8 mouse cellular contexts compared by ENCODE assay signal in the genomic region with DNA sequence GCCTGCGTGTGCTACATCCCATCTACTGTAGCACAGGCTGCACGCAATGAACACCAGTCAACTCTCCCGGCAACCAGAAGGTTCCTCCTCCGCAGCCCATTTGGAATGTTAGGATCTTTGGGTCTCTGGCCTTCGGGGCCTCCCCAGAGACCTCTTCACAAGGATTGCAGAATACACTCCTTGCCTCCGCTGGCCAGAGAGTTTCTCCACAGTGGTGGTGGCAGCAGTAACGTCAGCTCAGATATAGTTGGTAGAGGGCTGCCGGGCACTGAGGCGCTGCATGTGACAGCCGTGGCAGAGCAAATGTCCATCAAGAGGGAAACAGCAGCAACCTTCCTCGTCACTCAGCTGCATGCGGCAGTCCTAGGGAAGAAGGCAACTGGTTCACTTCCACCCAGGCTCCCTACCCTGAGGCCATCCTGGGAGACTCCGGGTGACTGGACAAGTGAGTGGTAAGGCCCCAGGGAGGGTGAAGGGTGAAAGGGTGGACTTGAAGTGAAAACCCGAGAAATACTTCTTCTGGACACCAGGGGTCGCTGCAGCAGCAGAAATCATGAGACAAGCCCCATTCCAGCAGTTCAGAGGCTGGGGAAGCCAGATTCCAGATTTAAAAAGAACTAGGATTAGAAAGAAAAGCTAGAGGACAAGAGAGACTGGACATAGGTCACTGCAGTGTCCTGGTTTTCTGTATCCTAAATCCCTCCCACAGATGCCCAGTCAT. TPM values are rescaled to one million over a fixed set of nuclear protein-coding genes. Genes with fewer than 3 reads are reported as not detected.
DNase-seq lines count a peak whose midpoint lies in the region; ATAC-seq and TF ChIP-seq lines count a peak whose summit lies in the region.

No protein-coding gene starts in this region.

- no peaks in the 10 kb centered on the region for H3K27me3 ChIP-seq in limb, embryonic 15.5 days
- H3K27me3 ChIP-seq in neural tube, embryonic 13.5 days, result peaks cover 5% of the 10 kb centered on the region
- no peaks in the 10 kb centered on the region for H3K27me3 ChIP-seq in thymus, adult 2 months (ENCODE audit: control insufficient read depth, insufficient read depth, low read length)

- no peak for TF ChIP-seq POLR2A in thymus, adult 2 months (IDR thresholded peaks at IDR 0.05; ENCODE audit: control insufficient read depth, extremely low read depth, insufficient read depth, low read length, poor library complexity)

- TF ChIP-seq CTCF in thymus, adult 2 months (IDR thresholded peaks at IDR 0.05; ENCODE audit: borderline replicate concordance, control insufficient read depth, extremely low read depth, insufficient read depth, low read length, poor library complexity), result peak; percentile 58; the same call in 1 of the 2 replicates

- no peak overlapping the region for H3K4me2 ChIP-seq in limb, embryonic 15.5 days
- no peak overlapping the region for H3K4me2 ChIP-seq in neural tube, embryonic 13.5 days

- H3K4me1 ChIP-seq in limb, embryonic 15.5 days, result peaks cover 27% of the 10 kb centered on the region
- peaks cover 35% of the 10 kb centered on the region for H3K4me1 ChIP-seq in neural tube, embryonic 13.5 days (replicated peaks)
- H3K4me1 ChIP-seq in thymus, adult 2 months (replicated peaks; ENCODE audit: control insufficient read depth, insufficient read depth, low read length), result no peaks in the 10 kb centered on the region

- peaks cover 56% of the 10 kb centered on the region for H3K36me3 ChIP-seq in limb, embryonic 15.5 days
- peaks cover 17% of the 10 kb centered on the region for H3K36me3 ChIP-seq in neural tube, embryonic 13.5 days
- H3K36me3 ChIP-seq in thymus, adult 2 months (ENCODE audit: control insufficient read depth, insufficient read depth, low read length), result no peaks in the 10 kb centered on the region

- 77% methylated on average over 15 of the region's 15 CpGs for WGBS in limb, embryonic 15.5 days
- WGBS in neural tube, embryonic 13.5 days, result 74% methylated on average over 15 of the region's 15 CpGs
- WGBS in thymus, adult 2 months, result 74% methylated on average over 15 of the region's 15 CpGs

- peak; percentile 82 for DNase-seq in 416B (ENCODE audit: low read depth)
- DNase-seq in Muller cell, postnatal 12 days (ENCODE audit: inconsistent ontology term), result peak; percentile 73
- peak; percentile 83 to 86 for DNase-seq in cerebellum, postnatal 10 days
- DNase-seq in gastrocnemius, adult 8-10 months (ENCODE audit: low spot score in 2 of 2), result peak; percentile 44 to 58
- DNase-seq in kidney, adult 8-10 months, result peak; percentile 67 to 83
- peak; percentile 68 for DNase-seq in thymus, adult 2 months

- 0 out of 2 replicates have a peak overlapping the region, but pooled peaks have one; percentile 1 for H3K27ac ChIP-seq in limb, embryonic 15.5 days
- H3K27ac ChIP-seq in neural tube, embryonic 13.5 days (replicated peaks), result no peak overlapping the region
- no peak overlapping the region for H3K27ac ChIP-seq in thymus, adult 2 months (ENCODE audit: control insufficient read depth, insufficient read depth, low read length)

- no peak overlapping the region for H3K4me3 ChIP-seq in limb, embryonic 15.5 days
- H3K4me3 ChIP-seq in neural tube, embryonic 13.5 days, result no peak overlapping the region
- no peak overlapping the region for H3K4me3 ChIP-seq in thymus, adult 2 months (ENCODE audit: control insufficient read depth, insufficient read depth, low read length)

- no peaks in the 10 kb centered on the region for H3K9me3 ChIP-seq in limb, embryonic 15.5 days
- H3K9me3 ChIP-seq in neural tube, embryonic 13.5 days, result no peaks in the 10 kb centered on the region

- no peak overlapping the region for H3K9ac ChIP-seq in limb, embryonic 15.5 days
- H3K9ac ChIP-seq in neural tube, embryonic 13.5 days, result no peak overlapping the region

- ATAC-seq in limb, embryonic 15.5 days (ENCODE audit: insufficient number of reproducible peaks, low FRiP score, low TSS enrichment, low read depth), result no peak
- ATAC-seq in neural tube, embryonic 13.5 days (ENCODE audit: low read depth), result 0 out of 2 replicates have a peak, but pooled peaks have one; percentile 20

RNA-seq across cellular contexts. Expression of gene Ajuba, which starts 8.5 kb away (rescaled TPM):
- 1 to 10 TPM in 2 of 4 experiments, under 1 TPM in 2; 0.87 to 1.8 (median 1.3) TPM for total RNA-seq in gastrocnemius, adult 8-10 months (2022)
- 50.7 and 52.7 TPM in 2 replicates for polyA plus RNA-seq in limb, embryonic 15.5 days (2015; fragmentation: Nextera tagmentation; extraction: Ambion mirVana)
- polyA plus RNA-seq in neural tube, embryonic 13.5 days (2015; fragmentation: Nextera tagmentation; extraction: Ambion mirVana), result 11.3 and 15.5 TPM in 2 replicates
- polyA plus RNA-seq in thymus, adult 2 months (2012; rRNA removed), result 13.9 and 17.6 TPM in 2 replicates

RNA-seq across cellular contexts. Expression of gene Haus4, which starts 14.4 kb away (rescaled TPM):
- 1 to 10 TPM; 1.6 to 3.5 (median 3.1) TPM for total RNA-seq in gastrocnemius, adult 8-10 months (2022)
- 52.6 and 53.0 TPM in 2 replicates for polyA plus RNA-seq in limb, embryonic 15.5 days (2015; fragmentation: Nextera tagmentation; extraction: Ambion mirVana)
- polyA plus RNA-seq in neural tube, embryonic 13.5 days (2015; fragmentation: Nextera tagmentation; extraction: Ambion mirVana), result 26.3 and 28.6 TPM in 2 replicates
- polyA plus RNA-seq in thymus, adult 2 months (2012; rRNA removed), result 47.2 and 61.5 TPM in 2 replicates

RNA-seq across cellular contexts. Expression of gene 4931414P19Rik, which starts 36.9 kb away (rescaled TPM):
- 1 to 10 TPM; 2.0 to 2.8 (median 2.6) TPM for total RNA-seq in gastrocnemius, adult 8-10 months (2022)
- 5.8 and 6.1 TPM in 2 replicates for polyA plus RNA-seq in limb, embryonic 15.5 days (2015; fragmentation: Nextera tagmentation; extraction: Ambion mirVana)
- 7.6 and 8.3 TPM in 2 replicates for polyA plus RNA-seq in neural tube, embryonic 13.5 days (2015; fragmentation: Nextera tagmentation; extraction: Ambion mirVana)
- polyA plus RNA-seq in thymus, adult 2 months (2012; rRNA removed), result 8.7 and 9.8 TPM in 2 replicates

RNA-seq across cellular contexts. Expression of gene Psmb5, which starts 49.0 kb away (rescaled TPM):
- total RNA-seq in gastrocnemius, adult 8-10 months (2022), result 100 to 1,000 TPM; 183 to 192 (median 187) TPM
- polyA plus RNA-seq in limb, embryonic 15.5 days (2015; fragmentation: Nextera tagmentation; extraction: Ambion mirVana), result 343 and 373 TPM in 2 replicates
- 466 and 501 TPM in 2 replicates for polyA plus RNA-seq in neural tube, embryonic 13.5 days (2015; fragmentation: Nextera tagmentation; extraction: Ambion mirVana)
- polyA plus RNA-seq in thymus, adult 2 months (2012; rRNA removed), result 239 and 266 TPM in 2 replicates

RNA-seq across cellular contexts. Expression of gene Prmt5, which starts 51.5 kb away (rescaled TPM):
- total RNA-seq in gastrocnemius, adult 8-10 months (2022), result 10 to 100 TPM; 31.0 to 35.9 (median 32.5) TPM
- 68.6 and 71.4 TPM in 2 replicates for polyA plus RNA-seq in limb, embryonic 15.5 days (2015; fragmentation: Nextera tagmentation; extraction: Ambion mirVana)
- 91.6 and 95.0 TPM in 2 replicates for polyA plus RNA-seq in neural tube, embryonic 13.5 days (2015; fragmentation: Nextera tagmentation; extraction: Ambion mirVana)
- polyA plus RNA-seq in thymus, adult 2 months (2012; rRNA removed), result 48.9 and 50.5 TPM in 2 replicates
